Mouse (Mus musculus) heart, adult 2 months (tissue): ENCODE results near the gene Angptl7.

Experiments used
- CTCF ChIP-seq: fragments of 200-600 bp; IDR thresholded peaks from 2 replicates; pipeline ENCODE4 v1.8.1; 2022; ENCODE audit warnings: antibody characterized with exemption, mild to moderate bottlenecking, moderate library complexity
- EP300 ChIP-seq: fragments of 200-500 bp; IDR thresholded peaks from 2 replicates; pipeline ENCODE4 v1.6.1; 2011; ENCODE audit warnings: low read depth, low read length, control low read depth; ENCODE audit not compliant: insufficient read depth

DNA sequence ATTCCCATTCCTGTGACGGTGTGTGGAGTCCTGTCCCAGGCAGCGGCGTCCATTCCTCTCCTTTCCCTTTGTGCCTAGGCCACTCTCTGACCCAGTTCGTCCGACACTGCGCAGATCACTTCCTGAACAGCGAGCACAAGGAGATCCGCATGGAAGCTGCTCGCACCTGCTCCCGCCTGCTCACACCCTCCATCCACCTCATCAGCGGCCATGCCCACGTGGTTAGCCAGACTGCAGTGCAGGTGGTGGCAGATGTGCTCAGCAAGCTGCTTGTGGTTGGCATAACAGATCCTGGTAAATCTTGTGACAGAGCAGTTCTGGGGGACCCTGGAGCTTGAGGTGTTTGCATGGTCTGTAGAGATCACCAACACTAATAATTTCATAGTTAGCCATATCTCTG, 35.4 kb downstream of the Angptl7 start:
- TF ChIP-seq CTCF (no peak), EP300 (no peak)
